Mouse (Mus musculus) v-Abl transformed pro-B cells (cell line): ENCODE measurements around the gene Kirrel3.

Experiments
- in situ Hi-C, 2 experiments: fragments of 400-800 bp; cut with MboI; formaldehyde crosslinking; loops; one replicate each; pipeline ENCODE4 v1.15.1; 2025; ENCODE audit not compliant: unreplicated experiment in 2 of 2

Kirrel3 gene

DNA sequence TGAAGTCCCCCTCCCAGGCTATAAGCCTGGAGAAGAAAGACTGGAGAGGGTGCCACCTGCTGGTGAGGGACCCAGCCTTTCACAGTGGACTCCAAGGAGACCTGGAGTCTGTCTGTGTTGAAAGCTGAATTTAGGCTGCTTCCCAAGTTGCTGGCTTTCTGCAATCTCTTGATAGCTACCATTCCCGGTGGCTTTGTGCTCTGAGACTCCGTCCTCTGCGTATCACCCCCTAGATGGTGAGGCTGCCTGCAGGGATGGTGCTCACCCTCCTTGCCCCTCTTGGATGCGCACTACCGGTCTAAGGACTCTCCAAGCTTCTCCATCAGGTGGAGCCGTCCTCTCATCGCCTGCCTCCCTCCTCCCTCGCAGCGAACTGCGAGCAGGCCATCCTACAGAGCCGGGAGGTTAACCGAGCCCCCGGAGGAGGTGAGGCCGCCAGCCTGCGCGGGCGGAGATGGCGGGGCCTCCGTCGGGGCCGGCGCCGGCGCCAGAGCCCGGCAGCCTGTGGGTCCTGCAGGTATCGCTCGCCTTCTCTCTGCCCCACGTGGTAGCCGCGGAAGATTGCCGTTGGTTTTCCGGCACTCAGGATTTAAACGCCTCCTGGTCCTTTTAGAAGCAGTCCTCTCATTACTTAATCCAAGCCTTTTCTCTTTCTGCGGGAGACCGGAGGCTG, at the start of gene Kirrel3:
TSS of gene Kirrel3 (plus strand) at position 136 of the 673 bp plus-strand sequence.
- in situ Hi-C loops: no loop called here

DNA sequence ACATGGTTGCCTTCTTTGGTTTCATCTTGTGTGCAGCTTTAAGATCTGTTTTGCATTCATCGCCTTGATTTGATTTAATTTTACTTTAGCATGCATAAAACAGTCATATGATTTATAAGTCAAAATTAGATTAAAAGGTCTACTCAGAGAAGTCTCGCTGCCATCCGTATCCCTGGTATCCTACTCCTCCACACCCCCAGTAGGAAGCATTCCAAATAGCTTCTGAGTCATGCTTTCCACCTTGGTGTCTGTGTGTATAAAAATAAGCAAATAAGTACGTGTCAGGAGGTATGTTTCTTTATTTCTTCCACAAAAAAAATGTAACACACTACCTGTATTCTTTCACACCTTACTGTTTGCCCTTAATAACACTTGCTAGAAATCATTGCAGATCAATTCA, 45.0 kb upstream of the Kirrel3 start:
- in situ Hi-C loops: no loop called here

DNA sequence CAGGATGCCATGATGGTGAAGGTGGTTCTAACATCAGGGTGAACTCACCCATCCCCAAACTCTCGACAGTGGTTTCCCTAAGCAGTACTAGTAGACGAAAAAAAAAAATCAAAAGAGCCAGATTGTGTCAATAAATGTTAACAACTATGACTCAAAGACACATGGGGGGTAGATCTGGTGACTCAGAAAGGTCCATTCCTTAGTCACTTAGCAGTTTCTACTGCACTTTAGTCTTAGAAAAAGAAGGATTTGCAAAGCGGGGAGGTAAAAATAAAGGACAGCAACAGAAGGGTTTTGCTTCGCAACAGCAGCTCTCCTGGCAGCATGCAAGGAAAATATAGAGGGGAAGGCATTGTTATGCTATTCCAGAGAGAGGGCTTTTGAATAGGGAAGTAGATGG, 41.7 kb upstream of the Kirrel3 start:
- in situ Hi-C loops: no loop called here

DNA sequence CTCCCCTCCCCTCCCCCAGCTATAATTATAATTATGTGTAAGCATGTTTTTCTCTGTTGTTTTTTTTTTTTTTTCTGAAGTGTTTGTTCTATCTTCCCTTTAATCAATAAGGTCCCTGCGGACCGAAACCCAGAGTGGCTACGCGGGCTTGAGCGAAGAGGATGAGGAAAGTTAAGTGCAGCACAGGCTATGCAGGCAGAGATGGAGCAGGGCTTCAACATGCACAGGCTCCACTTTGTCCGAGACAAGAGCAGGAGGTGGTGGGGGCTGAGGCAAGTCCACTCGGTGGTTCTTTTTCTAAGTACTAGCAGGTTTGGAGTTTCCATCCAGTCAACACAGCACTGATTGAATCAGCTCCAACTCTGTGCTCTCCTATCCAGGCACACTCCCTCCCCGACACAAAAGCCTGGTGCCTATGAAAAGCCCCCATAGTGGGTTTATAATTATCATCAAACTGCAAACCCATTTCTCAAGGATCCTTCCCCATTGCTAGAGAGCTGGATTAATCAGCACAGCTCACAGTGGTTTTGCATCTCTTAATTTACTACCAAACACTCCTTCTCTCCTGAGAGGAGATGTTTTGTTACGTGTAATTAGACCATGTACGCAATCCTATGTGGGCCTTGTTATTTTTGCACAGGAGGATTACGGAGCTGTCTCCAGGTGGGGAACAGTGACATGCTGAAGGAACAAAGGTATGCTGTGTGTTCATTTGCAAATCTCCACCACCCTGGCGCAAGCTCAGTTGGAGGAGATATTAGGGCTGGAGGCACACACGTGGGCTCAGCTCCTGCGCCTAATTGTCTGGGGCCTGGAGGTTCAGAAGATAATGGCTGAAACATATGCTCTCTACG, 39.0 kb upstream of the Kirrel3 start:
- in situ Hi-C loops: no loop called here

DNA sequence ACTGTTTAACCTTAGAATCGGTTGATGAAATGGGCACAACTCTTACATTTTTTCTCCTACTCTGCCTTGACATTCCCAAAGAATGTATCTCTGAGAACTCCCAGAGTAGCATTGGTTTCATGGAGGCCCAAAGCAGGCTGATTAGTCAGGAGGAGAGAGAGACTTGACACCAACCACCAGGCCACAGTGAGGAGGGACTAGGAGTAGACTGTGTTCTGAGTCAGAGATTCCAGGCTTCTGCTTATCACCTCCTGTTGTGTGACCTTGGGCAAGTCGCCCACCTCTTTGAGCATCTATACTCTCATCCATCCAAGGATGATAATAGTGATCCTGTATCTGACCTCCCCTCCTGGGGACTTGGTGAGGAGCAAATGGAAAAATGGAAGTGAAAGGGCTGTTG, 38.0 kb upstream of the Kirrel3 start:
- in situ Hi-C loops: no loop called here

DNA sequence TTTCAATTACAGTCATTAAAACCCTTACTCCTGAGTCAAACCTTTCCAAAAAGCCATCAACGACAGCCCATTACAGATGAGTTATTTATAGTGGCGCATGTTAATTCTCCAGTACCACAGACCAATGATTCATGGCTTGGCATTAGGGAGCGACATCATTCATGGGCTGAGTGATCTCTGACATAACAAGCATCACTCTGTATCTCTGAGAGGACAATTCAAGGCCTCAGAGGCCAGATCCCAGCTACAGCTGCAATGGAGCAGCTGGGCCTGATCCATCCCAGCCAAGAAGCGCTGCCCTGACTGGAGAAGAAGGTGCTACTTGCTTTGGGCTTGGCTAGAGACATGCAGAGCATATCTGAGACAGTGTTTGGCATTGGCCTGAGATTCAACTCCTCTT, 37.2 kb upstream of the Kirrel3 start:
- in situ Hi-C loops: no loop called here

DNA sequence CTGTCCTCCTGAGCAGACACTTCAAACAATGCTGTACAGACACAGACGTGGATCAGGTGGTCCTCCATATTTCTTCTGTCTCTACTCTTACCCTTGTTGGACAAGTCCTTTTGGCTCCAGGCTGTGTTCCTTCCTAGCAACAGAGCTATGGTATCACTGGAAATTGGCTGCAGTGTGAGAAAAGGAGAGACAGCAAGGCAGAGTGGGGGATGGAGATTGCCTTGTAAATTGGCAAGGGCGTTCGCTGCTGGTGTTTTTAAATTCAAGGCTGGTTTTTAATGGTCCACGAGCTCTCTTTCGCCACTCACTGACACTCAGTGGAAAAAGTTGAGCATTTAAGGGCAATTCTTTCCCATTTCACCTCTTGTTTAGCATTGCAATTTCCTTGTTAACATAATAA, 27.5 kb upstream of the Kirrel3 start:
- in situ Hi-C loops: no loop called here

DNA sequence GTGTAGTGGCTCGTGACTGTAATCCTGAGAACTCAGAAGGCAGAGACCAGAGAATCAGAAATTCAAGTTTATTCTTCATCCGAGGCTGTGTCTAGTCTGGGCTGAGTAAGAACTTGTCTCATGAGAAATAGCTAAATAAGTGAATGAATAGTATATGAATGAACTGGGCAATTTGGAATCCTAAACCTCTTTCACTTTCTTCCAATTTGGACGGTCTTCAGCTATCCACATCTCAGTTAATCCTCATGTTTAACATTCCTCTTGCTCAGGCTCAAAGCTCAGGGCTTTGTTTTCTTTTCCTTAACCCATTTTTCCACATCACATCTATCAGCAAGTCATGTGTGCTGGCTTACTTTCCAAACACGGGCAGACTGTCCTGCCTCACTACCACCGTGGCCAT, 25.7 kb upstream of the Kirrel3 start:
- in situ Hi-C loops: no loop called here

DNA sequence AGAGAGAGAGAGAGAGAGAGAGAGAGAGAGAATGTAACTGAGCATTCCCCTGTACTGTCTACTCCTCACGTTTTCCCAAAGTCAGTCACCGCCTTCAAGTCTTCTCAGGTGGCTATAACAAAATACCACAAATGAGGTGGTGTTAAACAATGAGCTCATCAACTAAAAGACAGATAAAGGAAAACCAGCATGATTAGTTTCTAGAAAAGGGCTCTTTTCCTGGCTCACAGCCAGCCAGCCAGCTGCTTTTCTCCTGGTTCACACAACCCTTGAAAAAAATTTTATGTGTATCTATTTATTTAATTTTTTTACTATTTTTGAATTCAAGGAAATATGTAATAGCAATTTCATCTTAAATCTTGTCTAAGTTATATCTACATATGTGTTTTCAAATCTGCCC, 22.0 kb upstream of the Kirrel3 start:
- in situ Hi-C loops: no loop called here

DNA sequence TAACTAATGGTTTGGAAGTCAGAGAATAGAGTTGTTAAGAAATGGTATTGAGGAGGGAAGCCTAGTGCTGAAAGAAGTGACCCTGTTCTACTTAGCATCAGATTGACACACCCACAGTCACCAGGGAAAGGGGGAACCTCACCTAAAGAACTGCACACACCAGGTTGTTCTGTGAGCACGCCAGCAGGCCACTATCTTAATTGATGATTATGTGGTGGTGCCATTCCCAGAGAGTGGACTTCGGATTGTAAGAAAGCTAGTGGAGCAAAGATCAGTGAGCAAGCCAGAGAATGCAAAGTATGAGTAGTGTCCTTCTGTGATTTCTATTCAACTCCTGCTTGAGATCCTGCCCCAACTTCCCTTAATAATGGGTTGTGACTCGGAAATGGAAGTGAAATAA, 19.6 kb upstream of the Kirrel3 start:
- in situ Hi-C loops: no loop called here

DNA sequence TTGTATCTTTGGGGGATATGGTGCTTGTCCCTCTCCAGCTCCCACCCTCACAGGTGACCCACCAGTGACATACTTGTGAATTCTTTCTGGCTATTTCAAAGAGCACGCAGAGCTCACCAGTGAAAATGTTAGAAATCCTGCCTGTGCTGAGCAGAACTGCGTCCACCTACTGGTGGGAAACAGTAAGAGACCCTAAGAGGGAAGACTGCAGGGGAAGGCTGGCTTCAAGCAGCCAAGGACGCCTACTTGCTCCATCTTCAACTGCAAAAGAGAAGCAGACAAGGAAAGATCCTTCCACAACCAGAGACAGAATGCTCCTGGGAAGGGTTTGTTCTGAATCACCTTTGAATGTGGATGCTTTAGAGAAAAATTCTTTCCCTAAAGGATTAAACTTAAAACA, 16.5 kb upstream of the Kirrel3 start:
- in situ Hi-C loops: no loop called here

DNA sequence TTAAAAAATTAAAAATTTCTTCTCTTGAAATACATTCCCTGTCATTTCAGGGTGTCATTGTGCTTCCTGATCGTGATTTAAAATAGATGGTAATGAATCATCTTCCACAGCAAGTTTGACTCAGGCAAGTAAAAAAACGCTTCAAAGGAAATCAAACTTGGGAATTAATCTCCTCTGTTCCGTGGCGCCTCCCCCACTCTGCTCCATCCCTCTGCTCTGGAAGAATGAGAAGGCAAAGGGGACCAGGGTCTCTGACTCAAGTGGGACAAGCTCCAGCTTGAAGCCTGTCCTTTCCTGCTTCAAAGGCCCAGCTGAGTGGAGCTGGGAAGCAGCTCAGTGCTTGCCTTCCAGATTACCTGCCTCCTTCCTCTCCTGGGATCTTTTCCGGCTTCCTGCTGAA, 9.5 kb upstream of the Kirrel3 start:
- in situ Hi-C loops: no loop called here

DNA sequence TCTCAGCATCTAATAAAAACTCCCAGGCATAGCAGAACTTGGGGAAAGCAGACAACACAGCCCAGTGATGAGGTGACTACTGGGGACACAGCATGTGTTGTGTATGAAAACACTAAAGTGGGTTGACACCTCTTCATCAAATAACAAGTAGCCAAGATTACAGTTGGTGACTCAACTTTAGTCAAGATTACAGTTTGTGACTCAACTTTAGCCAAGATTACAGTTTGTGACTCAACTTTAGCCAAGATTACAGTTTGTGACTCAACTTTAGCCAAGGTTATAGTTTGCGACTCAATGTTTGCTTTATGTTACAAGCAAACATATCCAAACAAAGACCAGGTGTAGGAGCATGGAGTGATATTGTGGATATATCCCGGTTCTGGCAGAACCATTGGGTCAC, 7.2 kb upstream of the Kirrel3 start:
- in situ Hi-C loops: no loop called here

DNA sequence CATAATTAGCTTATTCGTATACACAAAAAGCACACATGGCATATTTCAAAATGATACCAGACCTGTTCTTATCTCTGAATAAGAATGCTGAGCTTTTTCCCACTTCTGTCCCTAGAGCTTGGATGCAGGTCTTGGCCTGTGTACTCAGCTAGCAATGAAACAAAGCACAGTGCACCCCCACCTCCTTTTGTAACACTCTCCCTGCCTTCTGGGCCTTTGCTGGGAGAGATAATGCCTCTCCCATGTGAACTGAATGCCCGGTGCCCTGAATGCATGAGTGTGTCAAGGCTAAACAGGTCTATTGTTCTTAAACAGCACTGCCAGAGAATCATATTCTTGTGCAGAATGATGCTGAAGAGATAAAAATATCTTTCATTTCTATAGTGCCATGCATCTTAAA, 2.5 kb upstream of the Kirrel3 start:
- in situ Hi-C loops: no loop called here

DNA sequence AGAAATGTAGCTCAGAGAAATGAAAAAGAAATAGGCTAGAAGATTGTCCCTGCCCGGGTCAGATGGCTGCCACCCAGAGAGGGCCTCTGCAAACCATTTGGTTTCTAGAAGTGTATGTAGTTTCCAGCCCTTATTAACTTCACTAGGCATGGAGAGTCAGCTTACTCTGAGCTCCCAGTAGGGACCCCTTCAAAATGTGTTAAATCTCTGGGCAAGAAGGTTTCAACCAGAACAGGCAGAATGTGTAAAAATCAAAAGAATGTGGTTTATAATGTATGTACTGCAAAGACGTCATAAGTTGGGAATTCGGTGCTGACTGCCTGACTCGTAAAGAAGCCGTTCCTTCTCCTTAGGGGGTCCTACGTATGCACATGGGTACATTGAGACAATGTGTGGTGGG, 1.0 kb upstream of the Kirrel3 start:
- in situ Hi-C loops: no loop called here

DNA sequence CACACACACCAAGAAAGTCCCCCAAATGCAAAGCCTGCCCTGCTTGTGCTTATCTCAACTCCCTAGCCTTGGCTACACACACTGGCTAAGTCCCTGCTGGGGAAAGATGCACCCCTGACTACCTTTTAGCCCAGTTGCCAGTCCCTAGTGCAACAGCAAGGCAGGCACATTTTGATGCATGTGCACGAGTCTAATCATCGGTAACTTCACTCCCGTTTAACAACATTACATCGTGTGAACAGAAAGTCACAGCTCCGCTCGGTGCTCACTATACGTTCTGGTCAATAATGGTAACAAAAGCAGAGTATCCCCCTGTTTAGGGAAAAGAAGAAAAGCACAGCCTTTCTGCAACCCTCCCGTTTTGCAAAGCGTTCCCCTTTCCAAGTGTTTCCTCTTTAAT, 2.6 kb downstream of the Kirrel3 start:
- in situ Hi-C loops: no loop called here

DNA sequence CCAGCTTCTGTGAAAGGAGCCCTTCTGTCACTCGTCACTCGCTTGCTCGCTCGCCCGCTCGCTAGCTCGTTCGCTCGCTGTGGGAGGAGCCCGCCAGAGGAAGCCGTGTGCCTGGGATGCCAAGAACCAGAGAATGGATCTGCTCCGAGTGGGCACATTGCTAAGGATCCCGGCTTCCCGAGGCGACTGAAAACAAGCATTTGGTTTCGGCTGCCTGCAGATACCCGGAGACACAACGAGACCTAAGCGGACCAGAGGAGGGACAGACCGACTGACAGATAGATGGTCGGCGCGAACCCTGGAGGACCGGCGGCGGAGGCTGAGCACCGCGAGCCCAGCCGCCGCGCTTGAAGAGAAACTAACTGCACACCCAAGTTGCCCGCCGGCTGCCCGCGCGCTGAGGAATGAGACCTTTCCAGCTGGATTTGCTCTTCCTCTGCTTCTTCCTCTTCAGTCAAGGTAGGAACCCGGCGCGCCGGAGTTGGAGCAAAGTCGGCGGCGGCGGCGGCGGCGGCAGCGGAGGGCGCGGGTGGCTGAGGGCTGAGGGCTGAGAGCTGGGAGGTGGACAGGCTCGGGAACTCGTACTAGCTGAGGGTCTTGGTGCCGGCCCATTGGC, 3.1 kb downstream of the Kirrel3 start:
- in situ Hi-C loops: no loop called here

DNA sequence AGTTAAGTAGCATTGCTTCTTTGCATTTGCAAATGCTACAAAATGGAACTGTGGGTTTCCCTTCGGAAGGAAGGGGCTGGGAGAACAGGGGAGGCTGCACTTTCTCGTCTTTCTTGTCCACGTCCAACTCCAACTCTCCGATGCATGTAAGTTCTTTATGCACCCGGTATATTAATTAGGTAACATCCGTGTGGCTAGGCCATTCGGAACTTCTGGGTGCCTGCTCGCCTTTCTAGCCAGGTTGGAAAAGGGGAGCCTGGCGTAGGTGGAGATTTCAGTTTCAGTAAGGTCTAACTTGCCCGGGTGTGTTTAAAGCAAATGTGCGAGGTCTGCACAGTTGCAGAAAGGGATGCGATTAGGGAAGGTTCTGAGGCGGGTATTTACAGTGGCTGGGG, 3.6 kb downstream of the Kirrel3 start:
- in situ Hi-C loops: no loop called here

DNA sequence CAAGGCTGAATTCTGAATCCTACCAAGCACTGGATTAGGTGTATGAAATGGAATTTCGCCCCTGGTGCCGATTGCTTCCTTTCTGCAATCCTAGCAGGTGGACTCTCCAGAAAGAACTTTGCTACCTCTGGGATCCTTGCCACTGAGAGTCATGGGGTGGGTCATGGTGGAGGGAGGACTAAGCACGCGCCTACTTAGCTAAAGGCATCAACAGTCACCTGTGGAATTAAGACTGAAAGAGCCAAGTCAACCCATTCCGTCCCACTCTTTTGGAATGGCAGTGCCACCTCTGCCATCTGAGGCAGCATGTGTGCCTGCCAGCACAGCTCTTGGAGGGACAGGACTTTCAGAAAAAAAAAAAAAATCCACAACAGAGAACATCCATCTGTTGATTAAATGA, 4.1 kb downstream of the Kirrel3 start:
- in situ Hi-C loops: no loop called here

DNA sequence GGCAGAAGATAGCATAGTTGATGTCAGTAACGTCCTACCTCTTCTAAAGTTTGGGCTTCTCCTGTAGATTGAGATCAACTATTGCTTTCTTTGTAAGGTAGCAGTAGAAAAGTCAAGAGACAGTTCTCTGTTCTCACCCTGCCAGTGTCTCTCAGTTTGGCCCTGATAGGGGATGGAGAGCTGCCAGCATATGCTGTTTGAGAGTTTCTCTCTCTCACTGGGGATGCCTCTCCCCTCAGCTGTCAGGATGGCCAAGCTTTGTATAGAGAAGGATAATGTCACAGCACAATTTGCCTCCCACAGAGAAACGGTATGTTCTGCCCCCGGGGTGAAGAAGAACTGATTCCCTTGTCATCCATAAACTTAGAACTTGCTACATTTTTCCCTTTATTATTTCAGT, 6.4 kb downstream of the Kirrel3 start:
- in situ Hi-C loops: no loop called here

DNA sequence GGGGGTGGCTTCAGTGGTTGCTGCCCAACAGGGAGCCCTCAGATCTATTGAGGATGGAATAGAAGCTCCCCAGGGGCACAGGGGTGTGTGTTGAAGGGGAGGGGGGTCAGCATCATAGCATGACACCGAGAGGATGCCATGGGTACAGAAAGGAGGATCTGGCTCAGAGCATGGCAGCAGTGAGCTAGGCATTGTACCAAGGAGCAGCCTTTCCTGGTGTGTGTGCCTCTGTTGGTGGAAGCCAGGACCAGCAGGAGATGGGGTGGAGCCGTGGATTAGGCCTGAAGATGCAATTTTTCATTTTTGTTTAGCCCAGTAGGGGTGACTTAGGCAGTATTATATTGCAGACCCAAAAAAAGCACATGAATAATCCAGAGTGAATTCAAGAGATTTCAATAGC, 7.9 kb downstream of the Kirrel3 start:
- in situ Hi-C loops: no loop called here

DNA sequence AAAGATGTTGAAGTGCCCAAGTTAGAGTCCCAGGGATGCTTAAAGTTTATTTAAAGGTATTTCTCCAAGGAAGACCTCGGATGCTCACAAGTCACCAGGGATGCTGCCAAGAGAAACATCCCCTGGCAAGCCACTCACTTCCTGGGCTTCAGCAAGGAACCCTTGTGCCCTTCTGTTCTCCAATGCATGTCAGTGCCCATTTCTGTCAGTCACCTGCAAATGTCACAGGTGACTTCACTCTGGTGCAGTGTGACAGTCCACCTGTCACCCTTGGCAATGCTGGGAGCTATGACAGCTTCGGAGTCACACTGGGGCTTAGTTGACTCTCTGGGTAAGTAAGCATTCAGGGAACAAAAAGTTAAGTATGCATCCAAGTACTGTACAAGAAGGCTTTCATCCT, 12.4 kb downstream of the Kirrel3 start:
- in situ Hi-C loops: no loop called here
